In genomic region chr4:43043644-43044357, GRCm38 (mm10) we compare ENCODE assay signal across 8 mouse cellular contexts. TPM values are rescaled to one million over a fixed set of nuclear protein-coding genes. Genes with fewer than 3 reads are reported as not detected.
A peak's percentile ranks its signal among the peaks of the same experiment; 100 is the strongest.
DNase-seq lines count a peak whose midpoint lies in the region; ATAC-seq and TF ChIP-seq lines count a peak whose summit lies in the region.

No protein-coding gene starts in this region.

- no peaks in the 10 kb centered on the region for H3K9me3 ChIP-seq in midbrain, embryonic 16.5 days (replicated peaks; ENCODE audit: control insufficient read depth, low read length, poor library complexity, severe bottlenecking)

- peak overlapping the region; percentile 87 for H3K4me3 ChIP-seq in gastrocnemius, adult 2 months
- H3K4me3 ChIP-seq in midbrain, embryonic 16.5 days (ENCODE audit: low read depth, low read length) = peak overlapping the region; percentile 51

- H3K9ac ChIP-seq in midbrain, embryonic 16.5 days (ENCODE audit: low read depth, low read length) = peak overlapping the region; percentile 65

- ATAC-seq in inflammation-experienced regulatory T-cells, adult 6 months = peak; percentile 49
- peak; percentile 69 for ATAC-seq in midbrain, embryonic 16.5 days

- H3K36me3 ChIP-seq in midbrain, embryonic 16.5 days (ENCODE audit: control insufficient read depth, insufficient read depth, low read length) = no peaks in the 10 kb centered on the region
- H3K36me3 ChIP-seq in splenic B cell, adult 2 months (ENCODE audit: control insufficient read depth, insufficient read depth, low read length, poor library complexity, severe bottlenecking) = no peaks in the 10 kb centered on the region

- peaks cover 43% of the 10 kb centered on the region for H3K4me1 ChIP-seq in midbrain, embryonic 16.5 days (ENCODE audit: control insufficient read depth, insufficient read depth, low read length)

- 5% methylated on average over 7 of the region's 7 CpGs for WGBS in midbrain, embryonic 16.5 days

- H3K27me3 ChIP-seq in midbrain, embryonic 16.5 days (ENCODE audit: control insufficient read depth, insufficient read depth, low read depth, low read length) = no peaks in the 10 kb centered on the region
- no peaks in the 10 kb centered on the region for H3K27me3 ChIP-seq in splenic B cell, adult 2 months (ENCODE audit: control insufficient read depth, insufficient read depth, low read length, poor library complexity, severe bottlenecking)

- DNase-seq in gastrocnemius, adult 2 months = peak; percentile 58
- no peak for DNase-seq in gastrocnemius, adult 18-20 months (ENCODE audit: low spot score)
- DNase-seq in adrenal gland, postnatal 14 days = peak; percentile 81
- peak; percentile 50 to 71 for DNase-seq in frontal cortex, postnatal 14 days (ENCODE audit: low spot score in 2 of 2)
- DNase-seq in liver = peak; percentile 74
- DNase-seq in splenic B cell, adult 2 months (ENCODE audit: low read depth, low spot score) = peak; percentile 90

- peak overlapping the region; percentile 96 for H3K27ac ChIP-seq in gastrocnemius, adult 2 months
- H3K27ac ChIP-seq in midbrain, embryonic 16.5 days (ENCODE audit: low read length) = peak overlapping the region; percentile 91

- TF ChIP-seq CTCF in gastrocnemius, adult 2 months (IDR thresholded peaks at IDR 0.05) = no peak

- intact Hi-C loops in gastrocnemius, adult 2 months (cut with DNase I) = loop anchor here (10.0 kb wide), 2 partner anchors 361 to 451 kb away; partner anchors contain the start of genes Arhgef39 and Ccdc107

- peak overlapping the region; percentile 65 for H3K4me2 ChIP-seq in midbrain, embryonic 16.5 days (ENCODE audit: low read length)

RNA-seq across cellular contexts. Expression of gene Fam214b, which starts 2.2 kb away (rescaled TPM):
- 10 to 100 TPM; 21.1 to 24.5 TPM for total RNA-seq in gastrocnemius, adult 2 months (2021)
- 10 to 100 TPM; 27.6 to 28.1 TPM for total RNA-seq in gastrocnemius, adult 18-20 months (2021)
- total RNA-seq in adrenal gland, postnatal 14 days (2021) = 36.6 and 40.8 TPM in 2 replicates
- 1 to 10 TPM; 2.4 to 2.9 (median 2.6) TPM for polyA plus RNA-seq in inflammation-experienced regulatory T-cells, adult 6 months (2017; shearing (Covaris generic))
- polyA plus RNA-seq in midbrain, embryonic 16.5 days (2015; fragmentation: Nextera tagmentation; extraction: Ambion mirVana) = 43.4 and 49.9 TPM in 2 replicates

RNA-seq across cellular contexts. Expression of gene Stoml2, which starts 12.3 kb away (rescaled TPM):
- total RNA-seq in gastrocnemius, adult 2 months (2021) = 100 to 1,000 TPM in 1 of 2 experiments, 10 to 100 TPM in 1; 87.5 to 108 TPM
- 100 to 1,000 TPM in 1 of 2 experiments, 10 to 100 TPM in 1; 88.9 to 105 TPM for total RNA-seq in gastrocnemius, adult 18-20 months (2021)
- 200 and 206 TPM in 2 replicates for total RNA-seq in adrenal gland, postnatal 14 days (2021)
- 100 to 1,000 TPM; 138 to 146 (median 139) TPM for polyA plus RNA-seq in inflammation-experienced regulatory T-cells, adult 6 months (2017; shearing (Covaris generic))
- polyA plus RNA-seq in midbrain, embryonic 16.5 days (2015; fragmentation: Nextera tagmentation; extraction: Ambion mirVana) = 211 and 234 TPM in 2 replicates

RNA-seq across cellular contexts. Expression of gene Unc13b, which starts 15.0 kb away (rescaled TPM):
- 1 to 10 TPM; 2.1 to 2.9 TPM for total RNA-seq in gastrocnemius, adult 2 months (2021)
- total RNA-seq in gastrocnemius, adult 18-20 months (2021) = 1 to 10 TPM; 1.2 to 1.9 TPM
- 12.1 and 13.9 TPM in 2 replicates for total RNA-seq in adrenal gland, postnatal 14 days (2021)
- under 1 TPM in 2 of 3 experiments, not detected in 1; 0.23 to 0.38 TPM for polyA plus RNA-seq in inflammation-experienced regulatory T-cells, adult 6 months (2017; shearing (Covaris generic))
- 19.5 and 20.8 TPM in 2 replicates for polyA plus RNA-seq in midbrain, embryonic 16.5 days (2015; fragmentation: Nextera tagmentation; extraction: Ambion mirVana)

RNA-seq across cellular contexts. Expression of gene Pigo, which starts 18.2 kb away (rescaled TPM):
- 10 to 100 TPM in 1 of 2 experiments, 1 to 10 TPM in 1; 4.9 to 10.2 TPM for total RNA-seq in gastrocnemius, adult 2 months (2021)
- total RNA-seq in gastrocnemius, adult 18-20 months (2021) = 1 to 10 TPM; 6.2 to 7.7 TPM
- 16.8 and 17.3 TPM in 2 replicates for total RNA-seq in adrenal gland, postnatal 14 days (2021)
- 10 to 100 TPM; 10.5 to 22.3 (median 12.0) TPM for polyA plus RNA-seq in inflammation-experienced regulatory T-cells, adult 6 months (2017; shearing (Covaris generic))
- polyA plus RNA-seq in midbrain, embryonic 16.5 days (2015; fragmentation: Nextera tagmentation; extraction: Ambion mirVana) = 29.0 and 32.0 TPM in 2 replicates

RNA-seq across cellular contexts. Expression of gene Fancg, which starts 33.5 kb away (rescaled TPM):
- 1 to 10 TPM in 1 of 2 experiments, under 1 TPM in 1; 0.84 to 1.2 TPM for total RNA-seq in gastrocnemius, adult 2 months (2021)
- 1 to 10 TPM; 1.4 to 1.8 TPM for total RNA-seq in gastrocnemius, adult 18-20 months (2021)
- total RNA-seq in adrenal gland, postnatal 14 days (2021) = 8.7 and 10.2 TPM in 2 replicates
- 10 to 100 TPM; 22.9 to 41.7 (median 31.8) TPM for polyA plus RNA-seq in inflammation-experienced regulatory T-cells, adult 6 months (2017; shearing (Covaris generic))
- polyA plus RNA-seq in midbrain, embryonic 16.5 days (2015; fragmentation: Nextera tagmentation; extraction: Ambion mirVana) = 26.9 and 30.0 TPM in 2 replicates
